Mouse (Mus musculus) G1E (cell line): ENCODE results near the gene Spats2. TPM values are rescaled to one million over a fixed set of nuclear protein-coding genes. Genes with fewer than 3 reads are reported as not detected.
A peak's percentile ranks its signal among the peaks of the same experiment; 100 is the strongest.
"Not testable (repeated sequence)": the region's sequence is repeated elsewhere in the genome, so short reads cannot be mapped to it uniquely, and the experiment has no call there.

ENCODE experiments used
- ATAC-seq: 2 replicates; pipeline ENCODE4 v1.8.0; 2016; ENCODE audit warnings: mild to moderate bottlenecking; ENCODE audit not compliant: insufficient number of reproducible peaks, poor library complexity, low FRiP score, severe bottlenecking; ENCODE audit errors: extremely low read depth
- DNase-seq: peaks from one replicate; pipeline ENCODE4 v3.0.0; 2012; ENCODE audit warnings: low spot score
- H3K27me3 ChIP-seq: 2 replicates; pipeline ENCODE4 v1.6.1; 2012; ENCODE audit warnings: mild to moderate bottlenecking, low read length, inconsistent platforms; ENCODE audit not compliant: insufficient read depth
- H3K36me3 ChIP-seq: replicated peaks from 2 replicates; pipeline ENCODE3; 2012; ENCODE audit warnings: mild to moderate bottlenecking, inconsistent platforms
- H3K4me1 ChIP-seq: 2 replicates; pipeline ENCODE4 v1.6.1; 2012; ENCODE audit warnings: low read depth, low read length, inconsistent platforms, mixed read lengths; ENCODE audit not compliant: insufficient read depth
- H3K4me3 ChIP-seq: 2 replicates; pipeline ENCODE4 v1.5.1; 2012; ENCODE audit warnings: low read depth, mild to moderate bottlenecking, inconsistent platforms, low read length, moderate library complexity, mixed read lengths
- H3K9me3 ChIP-seq: replicated peaks from 2 replicates; pipeline ENCODE4 v1.6.1; 2012; ENCODE audit warnings: inconsistent platforms
- CTCF ChIP-seq: IDR thresholded peaks from 2 replicates; pipeline ENCODE4 v1.5.1; 2012; ENCODE audit warnings: low read depth, low read length, inconsistent platforms, mixed read lengths
- GATA1 ChIP-seq: IDR thresholded peaks from 2 replicates; pipeline ENCODE4 v1.6.1; 2012; ENCODE audit warnings: borderline replicate concordance, low read length, inconsistent platforms, mixed read lengths
- GATA2 ChIP-seq: IDR thresholded peaks from 2 replicates; pipeline ENCODE4 v1.6.1; 2012; ENCODE audit warnings: low read depth, low read length, inconsistent platforms, borderline replicate concordance
- POLR2AphosphoS5 ChIP-seq: IDR thresholded peaks from 2 replicates; pipeline ENCODE4 v1.6.1; 2012; ENCODE audit warnings: low read depth, low read length, inconsistent platforms; ENCODE audit not compliant: insufficient replicate concordance
- TAL1 ChIP-seq: conservative IDR thresholded peaks from 2 replicates; pipeline ENCODE4 v1.6.1; 2012; ENCODE audit warnings: low read depth, low read length, inconsistent platforms, mixed read lengths
- polyA plus RNA-seq: library from polyadenylated mRNA; stranded (reverse); fragments of >175 nt; gene quantifications from 2 replicates; pipeline ENCODE4 v1.2.3, GENCODE M21; 2012
- total RNA-seq, 2 experiments: library from RNA; stranded (forward) in 1 of 2; stranded (reverse) in 1 of 2; fragments of 200-1000 nt in 1 of 2; fragments of >200 nt in 1 of 2; fragmentation: Nextera tagmentation in 1 of 2; gene quantifications; 2 replicates each; pipeline ENCODE4 v1.2.3; 2014 to 2017

Spats2 gene
- total and polyA plus RNA-seq, 3 experiments: 0.05 TPM; not detected in 2

DNA sequence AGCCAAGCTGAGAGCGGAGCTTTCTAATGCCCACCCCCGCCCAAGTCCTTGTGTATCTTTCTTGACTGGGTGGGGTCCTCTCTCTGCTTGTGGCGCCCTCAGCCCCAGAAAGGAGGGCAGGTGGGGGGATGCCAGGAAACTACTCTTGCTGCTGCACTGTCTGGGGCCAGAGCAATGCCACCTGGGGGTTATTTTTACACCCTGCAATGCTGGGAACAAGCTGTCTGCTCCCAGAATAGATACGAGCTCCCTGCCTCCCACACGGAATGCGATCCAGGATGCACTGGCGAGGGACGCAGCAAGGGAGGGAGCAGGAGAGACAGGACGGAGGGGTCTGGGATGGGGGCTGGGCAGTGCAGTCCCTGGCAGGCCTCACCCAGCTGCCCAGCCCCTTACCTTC is 123.3 kb downstream of the Spats2 start:
- ATAC-seq (no peak), DNase-seq (no peak)
- Histone ChIP-seq H3K9me3 (no peaks in the 10 kb centered on the region), H3K27me3 (no peaks in the 10 kb centered on the region), H3K36me3 (peaks cover 66% of the 10 kb centered on the region), H3K4me1 (peaks cover 32% of the 10 kb centered on the region), H3K4me3 (no peak overlapping the region)
- no peak for TF ChIP-seq GATA2
- TF ChIP-seq GATA1: no peak
- no peak for TF ChIP-seq TAL1

DNA sequence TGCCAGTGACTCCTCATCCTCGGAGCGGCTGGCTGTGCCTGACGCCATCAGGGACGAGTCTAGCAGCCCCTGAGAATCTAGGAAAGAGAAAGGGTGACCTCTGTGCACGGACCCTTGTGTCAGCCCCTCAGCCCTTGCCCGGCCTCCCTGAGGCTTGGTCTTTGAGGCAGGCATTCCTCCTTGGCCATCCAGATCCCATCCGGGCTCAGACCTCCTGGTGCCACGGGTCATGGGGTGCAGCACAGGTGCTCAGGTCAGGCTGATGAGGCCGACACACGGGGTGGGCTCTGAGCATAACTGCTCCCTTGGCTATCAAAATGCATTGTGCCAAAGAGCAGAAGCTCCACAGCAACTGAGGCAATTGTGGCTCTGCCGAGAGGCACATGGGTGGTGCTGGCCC is 124.2 kb downstream of the Spats2 start:
- peaks cover 56% of the 10 kb centered on the region for H3K36me3 ChIP-seq
- no peaks in the 10 kb centered on the region for H3K27me3 ChIP-seq
- H3K4me1 ChIP-seq: peaks cover 41% of the 10 kb centered on the region
- TF ChIP-seq CTCF (no peak), TAL1 (no peak), POLR2AphosphoS5 (no peak), GATA1 (no peak), GATA2 (no peak)
- DNase-seq (no peak), ATAC-seq (no peak)
- H3K4me3 ChIP-seq: peak overlapping the region; percentile 23; the same call in 1 of the 2 replicates
- no peaks in the 10 kb centered on the region for H3K9me3 ChIP-seq

DNA sequence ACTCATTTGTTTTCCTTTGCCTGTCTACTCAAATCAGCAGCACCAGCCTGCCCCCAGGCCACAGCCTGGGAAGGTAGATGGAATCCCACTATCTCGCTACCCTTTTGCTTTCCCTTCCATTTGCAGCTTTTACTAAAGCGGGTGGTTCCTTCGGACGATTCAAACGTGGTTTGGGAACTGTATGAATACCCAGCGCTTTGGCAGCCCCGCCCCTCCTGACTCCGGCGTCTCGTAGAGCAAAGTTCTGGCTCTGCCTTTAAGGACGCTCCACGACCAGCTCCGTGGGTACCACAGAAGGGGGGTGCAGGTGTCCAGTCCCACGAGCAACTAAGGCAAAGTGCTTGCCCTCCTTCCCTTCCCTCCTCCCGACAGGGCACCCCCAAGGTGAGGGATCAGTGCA is 125.4 kb downstream of the Spats2 start:
- peak overlapping the region; percentile 69 for H3K4me3 ChIP-seq
- peaks cover 49% of the 10 kb centered on the region for H3K36me3 ChIP-seq
- DNase-seq, H3K27me3 ChIP-seq, H3K9me3 ChIP-seq, ATAC-seq: not testable (repeated sequence)
- H3K4me1 ChIP-seq: peaks cover 41% of the 10 kb centered on the region

DNA sequence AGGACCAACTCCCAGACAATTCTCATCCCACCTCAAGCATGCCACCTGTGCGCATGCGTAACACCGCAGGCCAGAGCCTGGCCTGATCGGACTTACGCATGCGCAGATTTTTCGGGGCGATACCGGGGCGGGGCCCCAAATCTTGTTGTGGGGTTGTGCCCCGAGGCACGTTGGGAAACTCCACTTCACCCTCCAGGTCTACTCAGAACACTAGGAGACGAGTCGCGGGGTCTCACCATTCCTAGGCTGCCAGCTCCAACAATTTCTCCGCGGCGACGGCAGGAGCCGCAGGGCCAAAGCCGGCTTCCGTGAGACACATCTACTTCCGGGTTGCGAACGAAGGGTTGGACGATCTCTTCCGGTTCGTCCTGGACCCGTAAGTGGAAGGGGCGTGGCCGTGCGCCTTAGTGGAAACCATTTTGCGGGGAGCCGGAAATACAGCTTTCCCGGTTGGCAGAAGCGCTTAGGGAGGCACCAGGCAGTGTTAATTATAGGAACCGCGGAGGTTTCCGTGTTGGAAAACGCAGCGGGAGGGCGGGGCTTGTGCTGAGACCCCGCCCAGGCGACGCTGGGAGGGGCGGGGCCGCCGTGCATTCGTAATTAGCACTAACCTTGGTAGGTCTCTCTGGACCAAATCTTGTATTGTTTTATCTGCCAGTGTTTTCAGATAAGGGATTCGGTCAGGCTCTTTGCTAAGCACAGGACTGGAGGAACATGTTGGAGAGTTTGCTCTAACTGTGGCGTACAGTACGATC is 126.1 kb downstream of the Spats2 start, which contains the start of gene Mcrs1:
Gene Mcrs1 (minus strand): TSS at position 336 of the 755 bp plus-strand sequence.
- no peak for TF ChIP-seq GATA1
- TF ChIP-seq GATA2: no peak
- TF ChIP-seq TAL1: no peak
- TF ChIP-seq POLR2AphosphoS5: no peak
- TF ChIP-seq CTCF: no peak
- DNase-seq (peak; percentile 91), ATAC-seq (peak; percentile 94)
- Histone ChIP-seq H3K9me3 (no peaks in the 10 kb centered on the region), H3K36me3 (peaks cover 42% of the 10 kb centered on the region), H3K4me3 (peak within 1 kb of the TSS; percentile 75), H3K4me1 (peaks cover 41% of the 10 kb centered on the region), H3K27me3 (no peaks in the 10 kb centered on the region)

DNA sequence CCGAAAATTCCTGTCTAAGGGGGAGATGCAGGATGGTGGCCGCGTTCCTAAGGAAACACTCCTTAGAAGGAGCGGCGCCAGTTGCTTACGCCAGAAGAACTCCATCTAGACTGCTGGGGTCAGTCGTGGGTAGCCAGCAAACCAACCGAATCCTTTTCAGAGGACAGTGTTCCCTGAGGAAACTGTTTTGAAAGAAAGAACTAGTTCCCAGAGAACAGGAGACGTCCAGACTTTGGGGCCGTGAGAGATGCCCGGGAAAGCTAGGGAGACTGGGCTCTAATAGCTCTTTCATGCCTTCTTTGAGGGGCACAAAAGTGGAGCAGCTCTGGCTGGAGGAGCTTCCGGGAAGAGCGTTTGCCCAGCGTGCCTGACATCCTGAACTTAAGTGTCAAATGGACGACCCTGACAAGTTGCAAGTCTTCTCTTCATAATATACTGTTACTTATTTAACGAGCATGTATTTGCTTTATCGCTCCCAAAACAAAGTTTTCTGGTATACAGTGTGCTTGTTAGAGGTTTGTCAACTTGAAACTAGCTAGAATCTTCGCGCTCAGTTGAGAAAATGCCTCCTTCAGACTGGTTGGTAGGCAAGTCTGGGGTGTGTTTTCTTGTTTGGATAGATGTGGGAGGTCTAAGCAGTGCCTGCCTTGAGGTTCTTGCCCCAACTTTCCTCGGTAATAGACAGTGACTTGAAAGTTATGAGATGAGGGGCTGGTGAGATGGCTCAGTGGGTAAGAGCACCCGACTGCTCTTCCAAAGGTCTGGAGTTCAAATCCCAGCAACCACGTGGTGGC is 126.9 kb downstream of the Spats2 start:
- DNase-seq (peak; percentile 20), ATAC-seq (no peak)
- H3K27me3 ChIP-seq: no peaks in the 10 kb centered on the region
- TF ChIP-seq GATA2: no peak
- no peaks in the 10 kb centered on the region for H3K9me3 ChIP-seq
- H3K36me3 ChIP-seq: peaks cover 34% of the 10 kb centered on the region
- H3K4me1 ChIP-seq: peaks cover 41% of the 10 kb centered on the region
- H3K4me3 ChIP-seq: peak overlapping the region; percentile 75

DNA sequence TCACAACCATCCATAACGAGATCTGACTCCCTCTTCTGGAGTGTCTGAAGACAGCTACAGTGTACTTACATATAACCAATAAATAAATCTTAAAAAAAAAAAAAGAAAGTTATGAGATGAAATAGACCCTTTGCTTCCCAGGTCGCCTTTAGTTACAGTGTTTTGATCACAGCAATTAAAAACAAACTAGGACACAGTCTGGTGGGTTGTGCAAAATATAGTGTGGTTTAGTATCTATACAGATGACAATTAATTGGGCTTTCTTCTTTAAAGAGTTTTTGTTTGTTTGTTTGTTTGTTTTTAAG is 127.4 kb downstream of the Spats2 start:
- H3K4me1 ChIP-seq: peaks cover 41% of the 10 kb centered on the region

DNA sequence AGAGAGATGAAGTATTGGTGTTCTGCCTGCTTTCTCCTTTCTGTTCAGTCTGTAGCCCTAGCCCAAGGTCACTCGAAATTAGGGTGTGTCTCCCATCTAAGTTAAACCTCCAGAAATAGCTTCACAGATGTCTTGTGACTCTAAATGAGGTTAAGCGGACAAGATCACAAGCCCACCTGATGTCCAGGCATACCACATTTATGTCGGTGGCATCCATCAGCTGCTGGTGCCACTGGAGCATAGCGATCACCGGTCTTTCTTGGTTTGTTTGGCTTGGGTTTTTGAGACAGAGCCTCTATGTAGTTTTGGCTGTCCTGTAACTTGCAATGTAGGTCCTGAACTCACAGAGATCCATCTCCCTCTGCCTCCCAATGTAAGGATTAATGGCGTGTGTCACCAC is 128.1 kb downstream of the Spats2 start:
- Histone ChIP-seq H3K36me3 (peaks cover 22% of the 10 kb centered on the region), H3K27me3 (no peaks in the 10 kb centered on the region), H3K9me3 (no peaks in the 10 kb centered on the region), H3K4me1 (peaks cover 41% of the 10 kb centered on the region), H3K4me3 (no peak overlapping the region)
- no peak for ATAC-seq
- no peak for DNase-seq
- TF ChIP-seq CTCF: no peak
- no peak for TF ChIP-seq TAL1
- no peak for TF ChIP-seq GATA2
- TF ChIP-seq GATA1: no peak
- no peak for TF ChIP-seq POLR2AphosphoS5

More for the DNA sequence above, 127.4 kb downstream of the Spats2 start:
- DNase-seq, ATAC-seq, H3K9me3 ChIP-seq, H3K27me3 ChIP-seq, H3K4me3 ChIP-seq: not testable (repeated sequence)
- H3K36me3 ChIP-seq: peaks cover 28% of the 10 kb centered on the region
